Mouse (Mus musculus): ENCODE data around the gene Pacrg.

Pacrg gene

DNA sequence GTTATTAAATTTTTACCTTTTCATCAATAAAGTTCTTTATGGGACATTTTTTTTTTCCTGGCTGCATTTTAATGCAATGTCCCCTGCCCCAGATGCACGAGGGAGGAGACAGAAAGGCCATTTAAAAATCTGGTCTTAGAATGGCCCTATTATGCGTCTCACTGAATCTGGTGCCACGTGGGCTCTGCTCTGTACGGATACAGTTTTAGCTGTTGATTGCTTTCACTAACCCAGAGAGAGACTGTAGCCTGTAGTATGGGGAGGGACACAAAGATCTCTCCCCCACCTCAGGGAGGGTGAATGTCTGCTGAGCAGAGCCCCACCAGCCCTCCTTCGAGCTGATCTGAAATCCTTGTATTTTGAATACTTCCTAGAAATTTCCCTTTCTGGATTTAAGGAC is 441.2 kb downstream of the Pacrg start:
- DNase-seq = no peak

GRCm38 (mm10) chr17:10397924-10398627 is 442.0 kb downstream of the Pacrg start:
- DNase-seq = no peak

- DNase-seq = no peak
Measured at GRCm38 (mm10) chr17:10397336-10397735, 442.8 kb downstream of the Pacrg start.

DNA sequence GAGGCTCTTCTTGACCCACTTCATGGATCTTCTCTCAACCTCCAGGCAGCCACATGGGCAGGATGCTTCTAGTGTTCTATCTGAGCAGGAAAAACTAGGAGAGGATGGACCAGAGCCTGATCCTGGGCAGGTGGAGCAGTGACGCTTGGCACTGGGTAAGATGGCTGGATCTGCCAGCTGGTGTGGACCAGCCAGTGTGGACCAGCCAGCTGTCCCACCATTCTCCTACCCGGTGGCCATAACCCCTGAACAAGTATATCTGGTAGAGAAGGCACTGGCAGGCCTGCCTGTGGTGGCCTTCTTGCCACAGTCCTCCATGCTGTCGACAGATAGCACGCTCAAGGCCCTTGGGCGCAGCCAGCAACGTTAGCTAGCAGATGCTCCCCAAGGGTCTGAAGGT is 443.2 kb downstream of the Pacrg start:
- no peak for DNase-seq

- peak; percentile 16 for DNase-seq
Measured at GRCm38 (mm10) chr17:10394855-10395254, 445.3 kb downstream of the Pacrg start.

DNA sequence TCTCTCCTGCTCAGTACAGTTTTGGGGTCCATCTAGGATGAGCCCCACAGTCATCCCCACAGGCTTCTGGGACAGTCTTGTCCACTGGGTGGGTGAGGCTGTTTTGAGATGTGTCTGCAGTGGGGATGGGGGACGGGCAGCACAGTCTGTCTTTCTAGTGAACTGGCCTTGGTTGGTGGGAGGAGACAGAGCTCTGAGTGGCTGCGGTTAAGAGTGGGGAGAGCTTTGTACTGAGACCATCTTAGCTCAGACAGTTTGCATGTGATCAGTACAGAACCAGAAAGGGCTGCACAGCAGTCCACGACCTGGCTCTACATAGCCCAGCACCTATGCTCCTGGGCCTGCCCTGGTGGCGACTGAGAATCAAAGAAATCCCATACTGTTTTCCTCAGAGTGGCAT is 446.3 kb downstream of the Pacrg start:
- no peak for DNase-seq

- no peak for DNase-seq
Measured at GRCm38 (mm10) chr17:10392342-10393034, 447.6 kb downstream of the Pacrg start.

GRCm38 (mm10) chr17:10390232-10391172 is 449.6 kb downstream of the Pacrg start:
- DNase-seq = peak; percentile 32

GRCm38 (mm10) chr17:10389740-10390139 is 450.4 kb downstream of the Pacrg start:
- DNase-seq = no peak

- DNase-seq = no peak
Measured at GRCm38 (mm10) chr17:10386548-10386947, 453.6 kb downstream of the Pacrg start.

DNA sequence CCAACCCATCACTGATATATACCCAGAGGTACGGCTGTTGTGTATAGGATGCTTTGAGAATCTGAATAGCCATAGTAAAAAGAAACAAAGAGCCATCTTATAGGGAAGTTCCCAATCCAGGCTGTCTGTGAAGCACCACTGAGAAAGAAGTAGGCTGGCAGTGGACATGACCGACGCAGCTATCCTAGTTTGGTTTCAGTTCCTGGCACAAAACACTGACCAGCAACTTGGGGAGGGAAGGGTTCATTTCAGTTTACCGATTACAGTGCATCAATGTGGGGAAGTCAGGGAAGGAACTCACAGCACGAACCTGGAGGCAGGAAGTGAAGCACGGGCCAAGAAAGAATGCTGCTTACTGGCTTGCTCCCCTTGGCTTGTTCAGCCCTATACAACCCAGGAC is 456.7 kb downstream of the Pacrg start:
- no peak for DNase-seq

- DNase-seq = no peak
Measured at GRCm38 (mm10) chr17:10378467-10379175, 461.5 kb downstream of the Pacrg start.

GRCm38 (mm10) chr17:10377606-10378005 is 462.5 kb downstream of the Pacrg start:
- DNase-seq = no peak

DNA sequence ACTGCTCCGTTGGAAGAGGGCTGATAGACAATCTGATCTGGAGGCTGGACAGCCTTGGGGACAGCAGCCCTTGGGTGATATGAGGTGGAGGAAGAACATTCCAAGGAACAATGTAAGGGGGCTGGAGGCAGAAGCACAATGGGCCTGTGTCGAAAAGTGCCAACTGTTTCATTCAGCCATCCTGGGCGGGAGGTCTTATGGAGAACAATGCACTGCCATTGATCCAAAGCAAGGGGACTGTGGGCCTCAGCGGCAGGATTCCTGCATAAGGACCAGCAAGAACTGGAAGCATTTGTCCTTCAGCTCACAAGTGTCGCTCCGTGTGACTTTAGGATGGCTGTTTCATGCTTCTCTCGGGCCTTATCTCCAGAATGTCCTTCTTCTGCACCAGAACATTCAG is 465.8 kb downstream of the Pacrg start:
- DNase-seq = no peak

DNA sequence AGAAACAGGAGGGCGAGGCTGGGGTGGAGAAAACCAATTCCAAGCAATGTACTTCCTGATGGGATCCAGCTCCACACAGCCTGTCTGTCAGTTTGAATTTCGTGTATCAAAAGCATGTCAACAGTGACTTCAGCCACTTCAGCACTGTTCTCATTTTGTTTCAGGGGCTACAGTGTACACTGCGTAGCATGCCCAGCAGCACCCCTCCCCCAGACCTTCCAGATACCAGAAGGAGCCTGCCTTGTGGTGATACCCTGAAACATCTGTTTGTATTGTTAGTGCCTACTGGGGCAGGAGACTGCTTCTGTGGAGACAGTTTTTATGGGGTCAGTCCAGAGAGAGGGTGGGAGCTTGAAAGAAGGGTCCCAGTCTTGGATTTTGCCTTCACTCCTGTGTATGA is 466.4 kb downstream of the Pacrg start:
- no peak for DNase-seq

DNA sequence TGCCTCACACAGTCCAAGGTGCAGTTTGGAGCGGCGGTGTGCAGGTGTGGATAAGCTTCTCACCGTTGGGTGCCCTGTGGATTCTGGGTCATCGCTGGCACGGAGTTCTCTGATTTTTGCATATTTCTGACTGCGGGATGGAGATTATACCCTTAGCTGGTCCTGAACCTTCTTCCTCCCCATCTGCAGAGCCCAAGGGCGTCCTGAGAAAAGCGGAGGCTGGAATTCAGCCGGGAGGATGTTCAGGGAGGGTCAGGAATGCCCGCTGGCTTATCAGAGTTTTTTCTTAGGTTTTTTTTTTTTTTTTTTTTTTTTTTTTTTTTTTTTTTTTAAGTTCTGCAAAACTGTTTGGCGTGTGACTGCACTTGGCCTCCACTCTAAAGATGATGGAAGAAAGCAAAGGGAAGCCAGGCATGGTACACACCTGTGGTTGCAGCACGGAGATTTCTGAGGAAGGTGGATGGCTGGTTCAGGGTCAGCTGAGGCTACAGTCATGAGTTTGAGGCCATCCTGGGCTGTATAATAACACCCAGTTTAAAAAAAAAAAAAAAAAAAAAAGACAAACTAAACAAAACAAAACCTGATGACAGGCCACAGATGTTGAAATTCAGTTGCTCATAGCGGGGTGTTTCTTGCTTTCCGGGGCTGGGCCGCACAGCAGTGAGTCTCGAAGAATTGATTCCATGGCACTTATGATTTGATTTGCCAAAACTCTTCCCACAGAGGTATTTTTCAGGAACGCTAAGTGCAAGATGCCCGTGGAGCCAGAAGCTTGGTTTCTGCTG is 467.9 kb downstream of the Pacrg start:
- DNase-seq = no peak

DNA sequence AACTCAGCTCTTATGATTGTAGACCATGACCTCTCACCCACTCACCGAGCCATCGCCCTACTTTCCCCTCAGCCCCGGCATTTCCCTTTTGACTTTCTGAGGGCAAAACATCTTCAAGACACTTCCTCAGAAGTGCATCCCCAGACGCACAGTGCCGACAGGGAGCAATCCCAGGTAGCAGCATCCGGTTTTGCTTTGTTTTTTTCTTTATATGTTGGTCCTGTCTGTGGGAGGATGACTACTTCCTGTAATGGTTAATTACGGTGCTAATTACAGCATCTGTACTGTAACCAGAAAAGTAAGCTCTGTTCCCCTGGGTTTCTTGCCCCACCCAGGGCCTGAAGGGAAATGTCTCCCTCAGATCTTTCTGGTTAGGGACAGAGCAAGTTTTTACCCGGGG is 468.6 kb downstream of the Pacrg start:
- DNase-seq = no peak

DNA sequence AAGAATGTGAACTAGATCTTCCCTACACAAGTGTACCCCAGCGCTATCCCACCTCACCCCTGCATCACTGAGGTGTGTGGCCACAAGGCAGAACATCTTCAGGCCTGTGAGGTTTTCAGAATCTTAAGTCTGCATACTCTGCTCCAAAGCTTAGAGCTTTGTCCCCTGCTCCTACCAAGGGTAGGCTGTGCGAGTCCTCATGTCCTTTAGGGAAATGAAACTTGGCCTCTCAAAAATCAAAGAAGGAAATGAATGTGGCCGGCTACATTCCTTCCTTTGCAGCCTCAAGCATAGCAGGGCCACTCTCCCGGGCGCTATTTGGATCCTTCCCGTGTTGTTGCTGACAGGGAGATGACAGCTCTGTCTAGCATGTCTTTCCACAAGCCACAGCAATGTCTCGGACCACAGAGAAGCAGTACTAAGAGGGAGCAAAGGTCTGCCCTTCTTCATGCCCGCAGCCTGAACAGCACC is 469.4 kb downstream of the Pacrg start:
- DNase-seq = no peak

- no peak for DNase-seq
Measured at GRCm38 (mm10) chr17:10369961-10370659, 470.0 kb downstream of the Pacrg start.

DNA sequence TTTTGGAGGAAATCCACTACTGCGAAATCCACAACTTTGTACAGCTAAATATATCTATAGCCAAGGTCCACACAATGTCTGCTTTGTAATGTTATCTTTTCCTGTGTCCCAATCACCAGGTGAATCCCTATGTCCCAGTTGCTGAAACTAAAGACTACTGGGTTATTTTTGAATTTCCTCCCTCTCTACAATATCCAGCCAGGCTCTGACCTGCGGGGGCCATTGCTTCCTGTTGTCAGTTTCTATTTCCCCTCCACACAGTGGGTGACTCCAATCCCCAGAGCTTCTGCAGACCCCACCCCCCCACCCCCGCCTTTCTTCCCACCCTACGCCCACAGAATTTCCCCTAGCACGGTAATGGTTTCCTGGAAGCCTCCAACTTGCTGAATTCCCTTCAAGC is 473.1 kb downstream of the Pacrg start:
- DNase-seq = no peak

GRCm38 (mm10) chr17:10366577-10366976 is 473.5 kb downstream of the Pacrg start:
- no peak for DNase-seq
